In the genomic region with DNA sequence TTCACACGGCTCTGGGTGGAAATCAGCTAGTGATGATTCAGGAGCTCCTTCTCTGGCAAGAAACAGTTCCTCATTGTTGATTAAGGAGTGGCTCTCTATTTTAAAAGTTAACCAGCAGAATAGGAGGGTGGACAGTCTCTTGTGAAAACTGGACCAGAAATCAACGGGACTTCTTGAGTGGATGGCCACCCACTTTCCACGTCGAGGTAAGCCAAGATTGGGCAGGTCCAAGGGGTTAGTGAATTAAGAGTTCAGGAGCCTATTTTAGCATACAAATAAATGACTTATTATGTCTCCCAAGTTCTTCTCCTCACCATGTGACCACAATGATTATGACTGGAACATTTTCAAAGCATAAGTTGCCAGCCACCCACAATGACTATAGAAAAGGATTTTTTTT, we compare ENCODE assay signal across 17 mouse cellular contexts.
A peak's percentile ranks its signal among the peaks of the same experiment; 100 is the strongest.
DNase-seq lines count a peak whose midpoint lies in the region.
"Had no signal": no experiment of that assay in that cellular context is flagged by ENCODE, and none has a peak within 500 bp of the region (broad histone marks: within the 10 kb centered on the region; RNA-seq: fewer than 3 reads in every experiment).

No protein-coding gene starts in this region.

- peak; percentile 2 for DNase-seq in kidney, adult 11 months
- no peak for DNase-seq in kidney, postnatal 14 days
- DNase-seq in kidney, adult 9 months: peak; percentile 55
- DNase-seq in kidney, adult 18-20 months: no peak
- peak; percentile 7 to 11 for DNase-seq in left cerebral cortex, postnatal 25 days (ENCODE audit: low spot score in 2 of 2)
- no peak for DNase-seq in left cerebral cortex, postnatal 36 days (ENCODE audit: low spot score in 2 of 2)
- peak; percentile 32 for DNase-seq in brain, adult 2 months (ENCODE audit: low read depth, low spot score)
- no peak for DNase-seq in frontal cortex, postnatal 36 days (ENCODE audit: low spot score in 2 of 2)
- DNase-seq: adrenal gland, adult 2 months; adrenal gland, postnatal 10 days; adrenal gland, postnatal 25 days; cerebellum, adult 11-12 months; cerebellum, adult 2 months; cerebellum, adult 9-10 months; cerebellum, postnatal 10 days; cerebellum, postnatal 25 days; forebrain, postnatal 0 days had no signal

- intact Hi-C loops in left cerebral cortex, postnatal 25 days (cut with DNase I): no loop called here
- intact Hi-C loops in left cerebral cortex, postnatal 36 days (cut with DNase I): no loop called here

Comparison
In these comparisons a context has a peak if more than half of its experiments do, and no peak if none do; other contexts are left out.
1. DNase-seq: peak in kidney, adult 11 months (single experiment), kidney, adult 9 months (single experiment), left cerebral cortex, postnatal 25 days (2 of 2) and brain, adult 2 months (single experiment); none in kidney, postnatal 14 days (single experiment), kidney, adult 18-20 months (single experiment), left cerebral cortex, postnatal 36 days (0 of 2) and frontal cortex, postnatal 36 days (0 of 2).